Mouse (Mus musculus) embryo, embryonic 10.5 days (tissue): ENCODE data around the gene Spata32.

ENCODE experiments used
- DNase-seq: peaks from one replicate; pipeline ENCODE4 v3.0.0-alpha.2; 2015; ENCODE audit warnings: low spot score

The Spata32 gene

DNA sequence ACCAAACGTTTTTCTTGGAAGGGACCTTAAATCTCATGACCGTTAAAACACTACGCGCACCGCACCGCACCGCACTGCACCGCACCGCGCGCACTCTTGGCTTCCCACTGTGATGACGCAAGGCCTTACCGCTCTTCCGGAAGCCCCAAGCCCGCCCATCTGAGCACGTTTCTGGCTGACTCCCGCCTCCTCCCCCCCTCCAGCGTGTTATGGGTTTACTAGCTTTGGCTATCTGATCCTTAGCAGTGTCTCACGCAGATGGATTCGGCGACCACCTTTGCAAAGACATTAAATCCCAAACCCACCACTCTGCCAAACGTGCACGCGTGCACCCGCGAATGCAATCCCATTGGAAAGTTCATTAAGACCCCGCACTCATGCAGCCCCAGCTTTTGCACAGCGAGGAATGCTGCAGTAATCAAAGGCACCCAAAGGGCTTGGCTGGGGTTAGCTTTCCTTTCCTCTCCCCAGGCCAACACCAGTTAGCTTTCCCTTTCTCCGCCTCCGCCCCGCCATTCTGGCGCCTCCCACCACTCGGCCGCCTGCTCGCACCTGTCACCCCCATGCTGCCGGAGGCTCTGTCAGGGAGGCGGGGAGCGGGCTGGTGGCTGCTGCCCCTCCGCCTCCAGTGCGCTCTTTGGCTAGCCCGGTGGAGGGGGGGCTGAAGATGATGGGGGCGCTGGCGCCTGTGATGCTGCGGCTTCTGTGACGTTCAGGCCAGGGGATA, at the start of gene Spata32:
Spata32 (minus strand) TSS at position 643 of the 727 bp plus-strand sequence.
- peak; percentile 73 for DNase-seq

DNA sequence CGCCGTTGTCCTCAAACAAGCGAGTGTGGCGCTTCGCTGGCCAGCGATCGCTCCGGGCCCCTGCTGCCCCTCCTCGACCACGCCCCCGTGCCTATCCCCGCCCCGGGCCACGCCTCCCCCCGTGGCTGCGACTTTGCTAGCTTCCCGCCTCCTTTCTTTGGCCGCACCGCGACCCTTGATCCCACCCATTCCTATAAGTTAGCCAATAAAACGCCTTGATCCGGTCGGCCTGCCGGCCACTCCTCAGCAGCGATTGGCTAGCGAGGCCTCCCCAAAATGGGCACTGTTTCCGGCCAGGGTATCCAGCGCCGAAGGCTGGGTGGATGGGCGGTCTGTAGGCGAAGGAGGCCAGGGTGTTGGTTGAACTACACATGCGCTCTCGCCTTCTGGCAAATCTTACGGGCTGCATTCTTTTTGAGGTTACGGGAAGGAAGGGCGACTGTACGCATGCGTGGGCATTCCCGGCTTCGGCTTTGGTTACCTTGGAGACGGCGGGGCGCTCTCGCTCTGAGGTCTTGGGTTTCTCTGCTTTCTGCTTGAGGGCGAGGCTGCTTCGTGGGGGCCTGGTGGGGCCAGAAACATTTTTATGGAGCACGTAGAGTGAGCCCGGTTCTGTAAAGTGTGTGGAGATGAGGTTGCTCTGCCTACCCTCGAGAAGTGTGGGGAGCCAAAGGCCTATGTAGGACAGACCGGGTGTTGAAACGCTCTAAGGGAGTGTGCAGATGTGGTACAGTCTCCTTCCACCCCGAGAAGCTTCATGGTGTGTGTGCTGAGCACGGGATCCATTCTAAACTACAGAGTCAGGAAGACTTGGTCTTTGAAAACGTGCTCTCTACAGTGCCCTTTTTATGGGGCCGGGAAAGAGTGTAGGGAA, 49.4 kb upstream of the Spata32 start, which contains the start of gene Map3k14:
Map3k14 (minus strand) TSS at position 127 of the 874 bp plus-strand sequence.
- DNase-seq = peak; percentile 99

DNA sequence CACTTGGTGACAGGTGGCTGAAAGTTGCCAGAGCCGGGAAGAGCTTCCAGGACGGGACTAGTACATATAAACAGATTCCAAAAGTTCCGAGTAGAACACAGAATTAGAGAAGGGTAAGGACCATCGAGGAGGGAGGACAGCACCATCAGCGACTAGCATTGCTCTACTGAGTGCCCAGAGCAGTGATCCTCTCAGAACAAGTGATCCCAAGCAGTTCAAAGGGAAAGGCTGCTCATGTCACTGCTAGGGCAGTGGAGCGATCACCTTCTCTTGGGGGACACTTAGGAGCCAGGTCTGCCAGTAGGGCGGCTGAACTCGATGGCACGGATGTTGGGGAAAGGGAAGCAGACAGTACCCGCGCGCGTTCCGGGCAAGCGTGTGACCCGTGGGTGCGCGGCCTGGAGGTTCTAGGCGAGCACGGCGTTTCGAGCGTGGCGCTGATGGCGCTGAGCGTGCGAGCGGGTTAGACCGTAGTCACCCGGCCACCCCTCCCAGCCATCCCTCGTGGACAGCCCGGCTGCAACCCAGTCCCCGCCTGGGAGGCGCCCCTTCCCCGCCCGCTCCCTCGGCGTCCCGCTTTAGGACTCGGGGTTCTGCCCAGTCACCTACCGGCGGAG, 48.6 kb upstream of the Spata32 start:
- DNase-seq = peak; percentile 28

GRCm38 (mm10) chr11:103265856-103266255, 47.6 kb upstream of the Spata32 start:
- no peak for DNase-seq

DNA sequence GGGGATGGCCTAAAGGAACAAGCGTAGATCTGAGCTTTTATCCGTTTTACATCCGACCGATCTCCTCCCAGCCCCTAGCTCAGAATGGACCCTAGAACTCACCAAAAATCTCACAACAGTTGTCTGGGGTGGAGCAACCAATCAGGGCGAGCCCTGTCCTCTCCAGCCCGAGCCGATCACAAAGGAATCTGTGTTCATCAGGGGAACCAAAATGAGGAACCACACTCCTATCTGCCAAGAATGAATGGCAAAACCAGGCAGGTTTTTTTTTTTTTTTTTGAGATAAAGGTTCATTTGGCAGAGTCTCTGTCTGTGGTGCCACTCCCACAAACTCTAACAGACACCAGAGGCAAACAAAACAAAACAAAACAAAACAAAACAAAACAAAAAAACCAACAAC, 47.0 kb upstream of the Spata32 start:
- DNase-seq = peak; percentile 31

DNA sequence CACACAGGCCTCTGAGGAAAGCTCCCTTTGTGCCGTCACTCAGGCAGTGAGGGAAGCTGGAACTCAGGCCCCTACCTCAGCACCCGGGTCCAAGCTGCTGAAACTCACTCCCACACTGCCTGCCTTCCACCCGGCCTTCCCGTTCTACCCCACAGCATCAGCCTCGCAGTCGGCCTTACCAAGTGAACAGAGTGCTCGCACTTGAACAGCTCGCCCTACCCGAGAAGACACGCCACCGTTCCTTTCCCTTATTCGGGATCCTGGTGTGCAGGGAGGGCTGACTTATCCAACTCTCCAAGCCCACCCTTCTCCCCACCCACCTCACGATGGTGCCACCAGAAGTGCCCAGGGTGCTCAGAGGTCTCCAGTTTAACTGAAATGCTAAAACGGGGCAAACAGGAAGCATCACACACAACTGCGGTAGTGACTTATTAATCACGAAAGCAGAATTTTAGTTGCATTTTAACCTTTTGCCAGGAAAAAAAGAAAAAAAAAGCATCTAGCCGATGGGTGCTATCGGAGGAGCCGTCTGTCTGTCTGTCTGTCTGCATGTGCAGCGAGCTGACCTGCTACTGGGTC, 46.3 kb upstream of the Spata32 start:
- DNase-seq = no peak

GRCm38 (mm10) chr11:103263551-103263950, 45.3 kb upstream of the Spata32 start:
- peak; percentile 27 for DNase-seq

DNA sequence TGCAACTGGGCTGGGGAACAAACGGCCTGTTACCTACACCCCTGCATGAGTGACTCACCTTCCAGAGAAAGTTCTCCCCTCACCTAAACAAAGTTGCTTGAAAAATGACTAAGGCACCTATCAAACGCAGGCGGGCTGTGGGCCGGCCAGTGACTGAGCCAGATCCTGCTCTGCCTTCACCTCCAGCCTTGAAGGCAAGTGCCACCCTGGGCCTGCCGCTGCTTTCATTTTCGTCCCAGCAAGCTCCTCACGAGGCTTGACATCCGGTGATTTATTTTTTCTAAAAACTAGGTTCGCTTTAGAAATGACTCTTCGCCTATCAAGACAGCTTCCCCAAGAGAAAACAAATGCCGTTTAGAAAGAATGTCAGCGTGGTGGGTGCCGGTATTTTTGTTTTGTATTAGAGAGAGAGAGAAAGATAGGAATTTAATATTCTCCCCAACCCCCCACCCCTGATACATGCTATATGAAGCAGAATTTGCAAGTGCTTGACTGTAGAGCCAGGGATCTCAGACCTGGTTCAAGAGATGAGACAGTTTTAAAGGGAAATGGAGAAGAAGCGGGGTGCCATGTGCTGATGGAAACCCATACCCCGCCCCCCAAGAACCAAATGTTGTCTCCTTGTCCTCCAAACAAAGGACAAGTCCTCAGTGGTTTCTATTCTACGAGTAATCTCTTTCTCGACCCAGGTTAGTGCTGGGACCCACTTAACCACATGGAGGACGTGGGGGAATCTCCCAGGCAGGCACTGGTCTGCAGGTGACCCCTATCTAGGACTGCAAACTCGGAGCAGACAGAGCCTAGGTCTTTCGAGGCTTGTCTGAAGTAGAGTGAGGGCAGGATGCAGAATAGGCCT, 44.4 kb upstream of the Spata32 start:
- DNase-seq = no peak

- DNase-seq = no peak
Observed at GRCm38 (mm10) chr11:103261671-103262411, 43.6 kb upstream of the Spata32 start.

DNA sequence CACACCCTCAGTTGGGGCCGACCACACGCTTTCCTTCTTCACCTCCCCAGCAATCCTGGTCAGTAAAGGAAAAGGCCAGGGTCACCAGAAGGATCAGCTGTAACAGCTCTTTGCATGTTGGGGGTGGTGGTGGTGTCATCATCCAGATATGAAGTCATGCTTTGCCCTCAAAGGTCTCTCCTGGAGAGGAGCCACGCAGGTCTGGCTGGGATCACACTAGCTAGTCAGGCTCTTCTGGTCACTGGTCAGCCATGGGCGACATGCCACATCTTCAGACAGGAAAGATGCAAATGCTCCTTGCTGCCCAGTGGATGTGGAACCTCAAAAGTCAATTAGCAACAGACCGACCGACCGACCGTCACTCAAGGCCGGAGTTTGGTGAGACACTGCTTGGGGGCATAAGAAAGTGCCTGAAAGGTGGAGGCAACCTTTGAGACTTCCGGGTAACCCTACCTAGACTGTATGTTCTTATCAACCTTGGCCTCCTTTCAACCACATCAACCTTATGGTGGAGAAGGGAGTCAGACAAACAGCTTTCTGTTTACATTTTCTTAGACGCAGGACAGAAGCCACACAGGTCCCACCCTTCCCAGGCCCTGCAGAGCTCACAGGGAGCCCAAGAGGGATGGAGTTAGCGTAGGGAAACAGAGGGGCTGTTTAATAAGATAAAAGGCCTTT, 42.4 kb upstream of the Spata32 start:
- no peak for DNase-seq

- no peak for DNase-seq
Observed at GRCm38 (mm10) chr11:103260034-103260433, 41.8 kb upstream of the Spata32 start.

DNA sequence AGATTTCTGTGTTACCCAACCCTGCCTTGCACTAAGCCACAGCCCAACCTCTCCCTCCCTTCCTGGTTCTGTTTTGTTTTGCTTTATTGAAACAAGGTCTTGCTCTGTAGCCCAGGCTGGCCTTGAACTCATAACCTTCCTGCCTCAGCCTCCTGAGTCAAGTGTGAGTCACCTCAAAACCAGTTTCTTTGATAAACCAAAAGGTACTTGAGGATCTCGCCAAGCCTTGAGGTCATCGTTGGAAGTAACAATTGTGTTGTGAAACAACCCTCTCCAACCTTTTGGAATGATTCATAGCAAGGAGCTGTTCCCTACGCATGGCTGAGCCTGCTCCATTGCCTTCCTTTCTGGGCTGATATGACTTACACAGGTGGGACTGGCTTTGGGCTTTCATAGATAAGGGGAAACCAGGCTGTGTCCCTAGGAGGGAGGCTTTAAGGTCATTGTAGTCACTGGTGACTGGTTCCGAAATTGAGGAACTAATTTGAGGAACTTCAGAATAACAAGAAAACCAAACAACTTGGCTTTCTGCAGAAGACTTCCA, 39.8 kb upstream of the Spata32 start:
- no peak for DNase-seq

GRCm38 (mm10) chr11:103253605-103254004, 35.4 kb upstream of the Spata32 start:
- no peak for DNase-seq

DNA sequence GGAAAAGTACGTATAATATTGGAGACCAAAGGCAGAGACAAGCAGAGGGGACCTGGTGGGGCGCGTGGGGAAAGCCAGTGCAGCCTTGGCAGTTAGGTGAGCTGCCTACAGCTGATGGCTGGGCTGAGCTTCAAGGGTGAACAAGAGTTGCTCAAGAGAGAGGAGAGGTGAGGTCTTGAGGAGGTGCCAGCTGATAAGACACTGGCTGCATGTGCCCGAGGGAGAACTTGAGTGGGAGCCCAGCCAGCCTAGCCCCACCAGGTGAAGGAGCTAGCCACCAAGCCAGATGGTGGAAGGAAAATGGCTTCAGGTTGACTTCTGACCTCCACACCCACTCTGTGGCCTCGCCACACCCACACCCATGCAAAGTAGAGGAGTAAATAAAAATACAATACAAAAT, 34.1 kb upstream of the Spata32 start:
- no peak for DNase-seq

GRCm38 (mm10) chr11:103250324-103250723, 32.1 kb upstream of the Spata32 start:
- no peak for DNase-seq

- DNase-seq = no peak
Observed at GRCm38 (mm10) chr11:103249509-103249908, 31.3 kb upstream of the Spata32 start.

DNA sequence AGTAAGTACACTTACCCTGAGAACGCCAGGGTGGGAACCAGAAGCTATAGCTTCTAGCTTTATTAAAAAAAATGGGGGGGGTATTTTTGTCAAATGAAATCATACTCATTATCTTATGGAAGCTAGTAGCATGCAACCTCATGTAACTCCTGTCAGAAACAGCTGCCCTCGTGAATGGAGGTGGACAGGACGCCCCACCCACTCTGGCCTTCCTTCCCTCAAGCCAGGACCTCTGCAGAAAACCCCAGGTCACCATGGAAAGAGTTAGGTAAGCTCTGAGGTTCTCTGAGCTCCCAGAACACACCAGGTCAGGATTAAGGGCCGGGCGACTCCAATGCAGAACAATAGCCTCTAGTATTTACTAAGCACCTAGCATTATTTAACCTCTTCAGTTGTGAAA, 30.6 kb upstream of the Spata32 start:
- DNase-seq = no peak

- DNase-seq = no peak
Observed at GRCm38 (mm10) chr11:103247504-103248177, 29.4 kb upstream of the Spata32 start.

DNA sequence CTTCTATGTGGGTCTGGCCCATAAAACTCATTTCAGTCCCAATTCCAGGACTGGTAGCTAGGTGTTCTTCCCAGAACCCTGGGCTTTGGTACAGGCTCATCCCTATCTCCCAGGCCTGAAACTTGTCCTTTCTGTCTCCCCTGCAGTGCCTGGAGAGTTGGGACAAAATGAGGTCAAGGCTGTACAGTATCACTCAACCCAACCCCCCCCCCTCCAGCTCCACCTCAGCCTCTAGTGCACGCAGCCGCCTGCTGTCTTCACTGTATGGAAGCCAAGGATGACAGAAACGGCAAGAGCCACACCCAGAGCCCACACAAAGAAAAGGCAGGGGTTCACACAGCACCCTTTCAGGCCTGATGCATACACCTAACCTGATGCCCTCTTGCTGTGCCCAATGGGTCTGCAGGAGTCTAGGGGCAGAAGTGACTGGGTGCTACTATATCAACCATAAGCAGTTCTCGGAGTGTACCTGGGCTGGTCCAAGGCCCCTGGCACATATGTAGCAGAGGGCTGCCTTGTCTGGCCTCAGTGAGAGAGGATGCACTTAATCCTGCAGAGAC, 28.6 kb upstream of the Spata32 start:
- no peak for DNase-seq
